Mouse (Mus musculus): ENCODE data around the gene Desi1. TPM values are rescaled to one million over a fixed set of nuclear protein-coding genes. Genes with fewer than 3 reads are reported as not detected.
"Not testable (repeated sequence)": the region's sequence is repeated elsewhere in the genome, so short reads cannot be mapped to it uniquely, and the experiment has no call there.

Desi1 gene
- total and polyA plus RNA-seq, 2 experiments from 2014 or later: 26.9 to 43.9 TPM

GRCm38 (mm10) chr15:81980321-81980720 is 53.3 kb downstream of the Desi1 start, which contains the start of gene 1700029P11Rik:
Gene 1700029P11Rik (plus strand): TSS chr15:81980540.
- Histone ChIP-seq H3K36me3 (ENCODE audit: insufficient read depth, low read length) (no peaks in the 10 kb centered on the region), H3K27ac (ENCODE audit: low read depth, low read length) (no peak within 1 kb of the TSS), H3K4me2 (ENCODE audit: low read depth, low read length, poor library complexity, severe bottlenecking) (no peak within 1 kb of the TSS), H3K4me1 (ENCODE audit: insufficient read depth, low read length) (no peaks in the 10 kb centered on the region), H3K4me3 (ENCODE audit: low read depth, low read length) (no peak within 1 kb of the TSS), H3K27me3 (ENCODE audit: insufficient read depth, low read length) (no peaks in the 10 kb centered on the region), H3K9me3 (ENCODE audit: low read length) (no peaks in the 10 kb centered on the region), H3K9ac (replicated peaks; ENCODE audit: low read length, poor library complexity, severe bottlenecking) (no peak within 1 kb of the TSS)
- WGBS: 95% methylated on average over 23 of the region's 23 CpGs
- no peak for TF ChIP-seq CTCF (IDR thresholded peaks at IDR 0.05)
- DNase-seq (ENCODE audit: low spot score) (no peak), ATAC-seq (ENCODE audit: low FRiP score) (no peak)

- 91% methylated on average over 8 of the region's 8 CpGs for WGBS
- H3K4me2 ChIP-seq (ENCODE audit: low read depth, low read length, poor library complexity, severe bottlenecking): not testable (repeated sequence)
Observed at GRCm38 (mm10) chr15:81975156-81975555, 58.5 kb downstream of the Desi1 start.

GRCm38 (mm10) chr15:81970498-81970897 is 63.2 kb downstream of the Desi1 start:
- 83% methylated on average over 4 of the region's 4 CpGs for WGBS
- not testable (repeated sequence) for DNase-seq (ENCODE audit: low spot score); ATAC-seq (ENCODE audit: low FRiP score)

More at GRCm38 (mm10) chr15:81975156-81975555, 58.5 kb downstream of the Desi1 start:
- H3K4me3 ChIP-seq (ENCODE audit: low read depth, low read length); H3K36me3 ChIP-seq (ENCODE audit: insufficient read depth, low read length); H3K4me1 ChIP-seq (ENCODE audit: insufficient read depth, low read length); DNase-seq (ENCODE audit: low spot score); H3K9ac ChIP-seq (replicated peaks; ENCODE audit: low read length, poor library complexity, severe bottlenecking); H3K27me3 ChIP-seq (ENCODE audit: insufficient read depth, low read length); H3K9me3 ChIP-seq (ENCODE audit: low read length); H3K27ac ChIP-seq (ENCODE audit: low read depth, low read length); ATAC-seq (ENCODE audit: low FRiP score): not testable (repeated sequence)

GRCm38 (mm10) chr15:81969635-81970034 is 64.0 kb downstream of the Desi1 start:
- 62% methylated on average over 6 of the region's 6 CpGs for WGBS
- ATAC-seq (ENCODE audit: low FRiP score); H3K36me3 ChIP-seq (ENCODE audit: insufficient read depth, low read length); H3K4me1 ChIP-seq (ENCODE audit: insufficient read depth, low read length); H3K4me2 ChIP-seq (ENCODE audit: low read depth, low read length, poor library complexity, severe bottlenecking); H3K9me3 ChIP-seq (ENCODE audit: low read length); H3K4me3 ChIP-seq (ENCODE audit: low read depth, low read length); H3K27me3 ChIP-seq (ENCODE audit: insufficient read depth, low read length); H3K27ac ChIP-seq (ENCODE audit: low read depth, low read length); DNase-seq (ENCODE audit: low spot score); H3K9ac ChIP-seq (replicated peaks; ENCODE audit: low read length, poor library complexity, severe bottlenecking): not testable (repeated sequence)

More at GRCm38 (mm10) chr15:81970498-81970897, 63.2 kb downstream of the Desi1 start:
- H3K36me3 ChIP-seq (ENCODE audit: insufficient read depth, low read length); H3K4me3 ChIP-seq (ENCODE audit: low read depth, low read length); H3K9ac ChIP-seq (replicated peaks; ENCODE audit: low read length, poor library complexity, severe bottlenecking); H3K4me2 ChIP-seq (ENCODE audit: low read depth, low read length, poor library complexity, severe bottlenecking); H3K27ac ChIP-seq (ENCODE audit: low read depth, low read length); H3K9me3 ChIP-seq (ENCODE audit: low read length); H3K27me3 ChIP-seq (ENCODE audit: insufficient read depth, low read length); H3K4me1 ChIP-seq (ENCODE audit: insufficient read depth, low read length): not testable (repeated sequence)

GRCm38 (mm10) chr15:81969173-81969572 is 64.5 kb downstream of the Desi1 start:
- Histone ChIP-seq H3K36me3 (ENCODE audit: insufficient read depth, low read length) (no peaks in the 10 kb centered on the region), H3K4me2 (ENCODE audit: low read depth, low read length, poor library complexity, severe bottlenecking) (no peak overlapping the region), H3K9ac (replicated peaks; ENCODE audit: low read length, poor library complexity, severe bottlenecking) (no peak overlapping the region), H3K27me3 (ENCODE audit: insufficient read depth, low read length) (no peaks in the 10 kb centered on the region), H3K9me3 (ENCODE audit: low read length) (no peaks in the 10 kb centered on the region), H3K27ac (ENCODE audit: low read depth, low read length) (no peak overlapping the region), H3K4me3 (ENCODE audit: low read depth, low read length) (no peak overlapping the region), H3K4me1 (ENCODE audit: insufficient read depth, low read length) (no peaks in the 10 kb centered on the region)
- no peak for TF ChIP-seq CTCF (IDR thresholded peaks at IDR 0.05)
- ATAC-seq (ENCODE audit: low FRiP score) (no peak), DNase-seq (ENCODE audit: low spot score) (no peak)
- WGBS: 79% methylated on average over 7 of the region's 7 CpGs

- no peak overlapping the region for H3K4me3 ChIP-seq (ENCODE audit: low read depth, low read length)
- H3K36me3 ChIP-seq (ENCODE audit: insufficient read depth, low read length): no peaks in the 10 kb centered on the region
- TF ChIP-seq CTCF (IDR thresholded peaks at IDR 0.05): no peak
- H3K4me1 ChIP-seq (ENCODE audit: insufficient read depth, low read length): no peaks in the 10 kb centered on the region
- H3K9ac ChIP-seq (replicated peaks; ENCODE audit: low read length, poor library complexity, severe bottlenecking): no peak overlapping the region
- H3K27ac ChIP-seq (ENCODE audit: low read depth, low read length): no peak overlapping the region
- no peak overlapping the region for H3K4me2 ChIP-seq (ENCODE audit: low read depth, low read length, poor library complexity, severe bottlenecking)
- DNase-seq (ENCODE audit: low spot score): no peak
- no peaks in the 10 kb centered on the region for H3K27me3 ChIP-seq (ENCODE audit: insufficient read depth, low read length)
- ATAC-seq (ENCODE audit: low FRiP score): no peak
- no peaks in the 10 kb centered on the region for H3K9me3 ChIP-seq (ENCODE audit: low read length)
- WGBS: 71% methylated on average over 2 of the region's 2 CpGs
Observed at GRCm38 (mm10) chr15:81968447-81968846, 65.2 kb downstream of the Desi1 start.
